Mouse (Mus musculus) spleen, embryonic (tissue): ENCODE data around the gene Heg1.

Experiments used
- CTCF ChIA-PET: fragments of 350-600 bp; sonication (Branson Sonifier 250); formaldehyde crosslinking; loops from one replicate; lab custom pipeline; 2022; lab: Charles Lee

Gene Heg1

DNA sequence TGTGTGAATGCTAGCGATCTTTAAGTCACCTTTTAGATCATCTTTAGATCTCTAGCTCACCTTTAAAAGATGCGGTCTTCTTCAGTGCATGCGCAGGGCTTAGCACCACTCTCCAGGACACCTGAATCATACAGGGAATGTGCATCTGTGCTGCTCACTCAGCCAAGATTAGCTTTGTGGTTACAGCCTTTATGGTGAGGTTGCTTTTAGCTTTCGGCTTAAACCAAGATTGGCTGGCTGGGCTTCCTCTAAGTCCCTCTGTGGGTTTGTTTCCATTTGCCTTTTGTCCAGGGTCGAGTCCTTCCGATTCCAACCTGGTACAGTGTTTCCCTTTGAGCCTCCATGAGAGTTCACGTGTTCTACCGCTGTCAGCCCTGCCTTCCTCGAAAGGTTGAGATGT is 20.1 kb downstream of the Heg1 start:
- CTCF ChIA-PET = interaction anchor here (0.5 kb wide), 1 partner anchor 23 kb away, joined by 4 read pairs; no protein-coding TSS in a partner anchor

GRCm38 (mm10) chr16:33705258-33705657 is 21.1 kb downstream of the Heg1 start:
- CTCF ChIA-PET = no interaction called here

- CTCF ChIA-PET = no interaction called here
Observed at GRCm38 (mm10) chr16:33706111-33706890, 22.1 kb downstream of the Heg1 start.

DNA sequence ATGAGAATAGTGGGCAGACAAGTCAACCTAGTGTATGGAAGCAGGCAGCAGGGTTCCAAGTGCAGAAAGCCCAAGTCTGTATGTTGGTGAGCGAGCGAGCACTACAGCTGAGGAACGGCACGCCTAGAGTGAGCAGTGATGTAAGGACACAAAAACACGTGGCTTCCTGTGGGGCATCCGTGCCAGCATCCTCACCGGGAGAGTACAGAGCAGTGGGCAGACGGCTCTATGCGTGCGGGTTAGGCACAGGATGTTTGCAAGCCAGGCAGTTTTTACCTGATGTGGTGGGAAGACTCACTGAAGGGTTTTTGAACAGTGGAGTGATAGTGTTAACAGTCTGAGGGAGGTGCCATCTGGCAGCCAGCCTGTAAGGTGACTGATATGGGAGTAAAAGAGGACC is 23.9 kb downstream of the Heg1 start:
- CTCF ChIA-PET = no interaction called here

- CTCF ChIA-PET = no interaction called here
Observed at GRCm38 (mm10) chr16:33708585-33709397, 24.6 kb downstream of the Heg1 start.

- CTCF ChIA-PET = interaction anchor here (0.6 to 1.8 kb wide), 4 partner anchors 12 to 76 kb away, joined by 3 to 5 read pairs (median 4); no protein-coding TSS in a partner anchor
Observed at GRCm38 (mm10) chr16:33714271-33714670, 30.1 kb downstream of the Heg1 start.

GRCm38 (mm10) chr16:33723241-33723640 is 39.1 kb downstream of the Heg1 start:
- CTCF ChIA-PET = no interaction called here

DNA sequence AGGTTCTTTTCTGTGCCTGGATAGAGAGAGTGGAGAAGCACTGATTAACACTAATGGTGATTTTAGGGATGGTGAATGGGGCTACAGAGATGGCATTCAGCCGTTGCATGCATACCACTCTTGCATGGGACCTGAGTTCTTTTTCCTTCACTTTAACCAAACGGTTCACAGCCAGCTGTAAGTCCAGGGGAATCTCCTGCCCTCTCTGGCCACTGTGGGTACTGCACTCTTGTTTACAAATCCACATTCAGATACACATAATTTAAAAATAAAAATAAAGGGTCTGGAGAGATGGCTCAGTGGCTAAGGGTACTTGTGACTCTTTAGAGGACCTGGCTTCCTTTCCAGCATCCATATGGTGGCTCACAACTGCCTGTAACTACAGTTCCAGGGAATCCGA is 39.8 kb downstream of the Heg1 start:
- CTCF ChIA-PET = no interaction called here

DNA sequence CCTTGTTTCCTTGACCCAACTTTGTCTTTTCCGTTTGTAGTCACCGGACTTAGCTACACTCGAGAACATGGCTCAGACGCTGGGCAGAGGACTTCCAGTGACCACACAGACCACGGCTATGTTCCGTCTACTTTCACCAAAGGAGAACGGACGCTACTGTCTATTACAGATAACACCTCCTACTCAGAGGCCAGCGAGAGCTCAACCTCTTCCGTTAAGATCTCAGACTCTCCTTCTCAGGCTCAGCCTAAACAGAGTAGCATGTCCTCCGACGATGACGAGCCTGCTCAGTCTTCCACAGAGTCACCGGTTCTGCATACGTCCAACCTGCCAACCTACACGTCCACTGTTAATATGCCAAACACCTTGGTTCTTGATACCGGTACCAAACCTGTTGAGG is 42.1 kb downstream of the Heg1 start:
- CTCF ChIA-PET = interaction anchor here (0.6 to 0.9 kb wide), 2 partner anchors 12 to 69 kb away, joined by 3 to 4 read pairs; no protein-coding TSS in a partner anchor

DNA sequence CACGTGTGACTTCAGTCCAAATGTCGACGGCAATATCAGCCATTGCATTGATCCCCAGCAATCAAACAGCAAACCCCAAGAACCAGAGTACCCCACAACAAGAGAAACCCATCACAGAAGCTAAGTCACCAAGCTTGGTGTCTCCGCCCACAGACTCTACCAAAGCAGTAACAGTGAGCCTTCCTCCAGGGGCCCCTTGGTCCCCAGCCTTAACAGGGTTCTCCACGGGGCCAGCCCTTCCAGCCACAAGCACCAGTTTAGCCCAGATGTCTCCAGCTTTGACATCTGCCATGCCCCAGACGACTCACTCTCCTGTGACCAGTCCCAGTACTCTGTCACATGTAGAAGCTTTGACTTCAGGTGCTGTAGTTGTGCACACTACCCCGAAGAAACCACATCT is 42.7 kb downstream of the Heg1 start:
- CTCF ChIA-PET = interaction anchor here (0.6 kb wide), 1 partner anchor 68 kb away, joined by 4 read pairs; no protein-coding TSS in a partner anchor

DNA sequence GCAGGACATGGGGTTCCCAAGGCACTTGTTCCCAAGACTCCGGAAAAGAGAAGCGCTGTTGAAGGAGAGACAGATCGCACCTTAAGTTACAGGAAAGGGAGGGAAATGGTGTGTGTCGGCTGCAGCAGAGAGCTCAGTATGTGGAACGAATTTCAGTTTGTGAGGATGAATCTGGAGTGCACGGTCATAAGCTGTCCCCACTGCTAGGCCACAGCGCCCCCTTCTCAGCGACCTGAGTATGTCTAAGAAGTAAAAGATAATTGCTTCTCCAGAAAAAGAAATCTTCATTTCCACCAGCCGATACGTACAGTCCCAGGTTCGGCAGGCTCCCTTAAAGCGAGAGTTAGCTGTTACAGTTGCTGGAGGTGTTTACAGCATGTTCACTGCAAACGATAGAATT is 44.3 kb downstream of the Heg1 start:
- CTCF ChIA-PET = interaction anchor here (0.6 to 0.8 kb wide), 2 partner anchors 128 to 913 kb away, joined by 3 to 15 read pairs; no protein-coding TSS in a partner anchor

GRCm38 (mm10) chr16:33731291-33731690 is 47.1 kb downstream of the Heg1 start:
- CTCF ChIA-PET = interaction anchor here (0.7 to 2.5 kb wide), 3 partner anchors 9 to 347 kb away, joined by 3 to 7 read pairs (median 4); no protein-coding TSS in a partner anchor

GRCm38 (mm10) chr16:33732237-33732749 is 48.1 kb downstream of the Heg1 start:
- CTCF ChIA-PET = interaction anchor here (0.6 to 2.5 kb wide), 4 partner anchors 8 to 57 kb away, joined by 3 to 7 read pairs (median 5); no protein-coding TSS in a partner anchor

DNA sequence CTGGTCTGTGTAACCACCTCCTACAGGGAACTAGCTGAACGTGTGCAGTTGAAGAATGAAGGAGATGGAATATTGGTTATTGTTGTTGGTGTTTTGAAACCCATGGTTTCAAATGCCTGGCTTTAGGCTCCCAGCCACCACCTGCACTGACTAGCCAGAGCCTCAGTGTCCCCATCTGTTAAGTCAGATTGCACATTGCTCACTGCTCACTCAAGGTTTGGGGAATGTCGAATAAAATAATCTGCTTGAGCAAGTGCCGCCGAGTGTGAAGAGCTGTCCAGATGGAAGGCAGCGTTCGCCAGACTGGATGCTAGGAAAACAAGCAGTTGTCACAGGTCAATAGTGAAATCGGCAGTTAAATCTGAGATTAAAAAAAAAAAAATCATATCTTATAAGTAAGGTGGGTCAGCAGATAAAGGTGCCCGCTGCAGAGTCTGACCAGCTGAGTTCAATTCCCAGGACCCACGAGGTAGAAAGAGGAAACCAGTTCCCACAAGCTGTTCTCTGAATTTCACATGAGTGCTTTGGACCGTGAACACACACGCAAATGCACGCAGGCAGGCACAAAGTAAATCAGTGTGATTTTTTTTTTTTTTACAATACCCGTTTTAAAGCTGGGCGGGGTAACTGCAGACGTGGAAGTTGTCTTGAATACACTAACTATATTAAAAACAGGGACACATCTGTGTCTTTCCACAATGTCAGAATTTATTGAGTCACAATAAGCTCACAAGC is 48.8 kb downstream of the Heg1 start:
- CTCF ChIA-PET = interaction anchor here (0.6 to 2.5 kb wide), 3 partner anchors 7 to 391 kb away, joined by 7 to 10 read pairs (median 7); no protein-coding TSS in a partner anchor

- CTCF ChIA-PET = interaction anchor here (1.5 to 2.2 kb wide), 2 partner anchors 11 to 20 kb away, joined by 5 to 7 read pairs; no protein-coding TSS in a partner anchor
Observed at GRCm38 (mm10) chr16:33733864-33734263, 49.7 kb downstream of the Heg1 start.

GRCm38 (mm10) chr16:33734545-33734944 is 50.4 kb downstream of the Heg1 start:
- CTCF ChIA-PET = interaction anchor here (0.9 to 2.2 kb wide), 2 partner anchors 21 to 397 kb away, joined by 3 to 5 read pairs; no protein-coding TSS in a partner anchor

DNA sequence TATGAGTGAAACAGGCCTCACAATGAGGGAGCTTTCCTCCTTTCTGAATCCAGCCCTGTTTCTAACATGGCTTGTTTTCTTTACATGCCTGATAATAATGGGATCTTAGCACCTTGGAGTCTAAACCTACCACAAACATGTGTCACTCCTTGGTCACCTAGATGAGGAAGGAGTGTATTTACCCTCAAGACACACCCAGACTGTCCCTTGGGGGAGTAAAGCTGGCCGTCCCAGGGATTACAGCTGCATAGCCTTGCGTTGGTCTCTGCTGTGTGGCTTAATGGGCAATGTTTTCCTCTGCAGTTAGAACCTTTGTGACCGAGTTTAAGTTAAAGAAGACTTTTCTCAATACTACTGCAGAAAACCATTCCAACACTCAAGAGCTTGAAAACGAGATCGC is 51.1 kb downstream of the Heg1 start:
- CTCF ChIA-PET = interaction anchor here (0.9 to 2.2 kb wide), 3 partner anchors 13 to 398 kb away, joined by 3 to 5 read pairs (median 3); no protein-coding TSS in a partner anchor

DNA sequence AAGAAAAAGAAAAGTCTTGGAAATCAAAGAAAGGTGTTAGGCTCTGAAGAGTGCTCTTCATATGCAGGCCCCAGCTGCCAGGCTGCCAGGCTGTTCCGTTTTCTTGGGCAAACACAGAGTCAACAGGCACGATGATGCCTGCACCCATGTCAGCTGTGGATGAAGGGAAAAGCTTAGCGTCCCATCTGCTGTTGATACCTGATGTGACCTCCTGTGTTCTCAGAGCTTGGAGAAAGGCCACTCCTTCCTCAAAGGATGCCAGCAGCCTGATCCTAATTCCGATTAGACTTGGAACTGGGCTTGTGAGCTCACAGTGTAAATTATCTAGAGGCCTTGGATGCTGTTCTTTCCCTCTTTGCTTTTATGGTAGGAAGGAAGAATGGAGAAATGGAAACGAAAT is 51.6 kb downstream of the Heg1 start:
- CTCF ChIA-PET = interaction anchor here (1.0 to 2.2 kb wide), 2 partner anchors 12 to 22 kb away, joined by 3 to 5 read pairs; no protein-coding TSS in a partner anchor

GRCm38 (mm10) chr16:33736746-33737145 is 52.6 kb downstream of the Heg1 start:
- CTCF ChIA-PET = no interaction called here

DNA sequence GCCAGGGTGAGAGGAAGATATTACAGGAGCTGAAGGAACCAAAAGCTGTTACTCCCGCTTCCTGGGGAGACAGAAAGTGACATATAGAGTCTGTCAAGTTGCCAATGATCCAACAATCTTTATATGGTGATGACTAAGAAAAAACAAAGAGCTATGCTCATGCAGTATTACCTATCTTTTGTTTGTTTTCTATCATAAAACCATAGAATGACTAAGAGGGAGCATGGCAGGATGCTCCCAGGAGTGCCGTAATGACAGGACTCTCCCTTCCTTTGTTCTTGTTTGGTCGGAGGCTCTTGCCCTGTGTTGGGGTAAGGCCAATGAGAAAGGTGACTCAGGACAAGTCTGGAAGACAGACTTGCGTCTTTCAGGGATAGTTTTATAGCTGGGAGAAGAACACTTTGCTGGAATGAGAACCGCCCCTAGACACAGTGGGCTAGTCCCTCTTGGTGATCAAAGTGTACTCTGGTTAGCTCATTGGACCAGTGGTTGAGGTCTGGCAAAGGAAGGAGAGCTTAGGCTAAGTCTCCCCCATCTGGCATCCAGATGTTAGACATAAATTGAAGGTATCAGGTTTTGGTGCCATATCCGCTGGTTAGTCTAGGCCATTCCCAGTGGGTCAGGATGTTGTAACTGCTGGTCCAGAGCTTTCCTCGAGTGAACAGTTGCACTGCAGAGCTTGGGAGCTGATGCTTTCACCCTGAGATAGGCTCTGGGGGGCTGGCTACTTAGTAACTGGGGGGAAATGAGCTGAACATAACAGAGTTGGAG is 55.0 kb downstream of the Heg1 start:
- CTCF ChIA-PET = interaction anchor here (0.7 to 2.2 kb wide), 3 partner anchors 8 to 47 kb away, joined by 3 to 7 read pairs (median 5); no protein-coding TSS in a partner anchor
